Comparison of ENCODE assay signal across 1 mouse cellular context in the genomic region with DNA sequence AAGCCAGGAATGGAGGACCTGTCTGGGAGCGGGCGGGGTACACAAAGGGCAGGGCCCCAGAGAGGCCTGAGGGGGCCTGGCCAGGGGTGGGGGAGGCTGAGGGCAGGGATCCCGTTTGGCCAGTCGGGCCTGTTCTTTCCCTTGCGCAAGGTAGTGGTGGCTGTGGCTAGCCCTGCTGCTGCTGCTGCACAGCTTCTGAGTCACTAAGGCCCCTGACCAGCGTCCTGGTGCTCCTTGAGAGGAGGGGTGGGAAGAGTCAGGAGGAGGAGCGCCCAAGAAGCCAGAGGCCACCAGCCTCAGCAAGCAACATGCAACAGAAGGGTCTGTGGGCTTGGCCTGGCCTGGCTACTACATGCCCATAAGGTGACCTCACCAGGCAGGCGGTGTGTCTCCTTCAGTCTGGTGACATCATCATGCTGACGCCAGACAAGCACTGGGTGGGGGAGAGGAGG.
TF ChIP-seq lines count a peak whose summit lies in the region.

No protein-coding gene starts in this region.

TF ChIP-seq in myocyte, 11 proteins besides CTCF, POLR2A, EP300 and RAD21:
- TF ChIP-seq E2F4 (IDR thresholded peaks at IDR 0.05; ENCODE audit: insufficient read depth) (no peak), SRF (IDR thresholded peaks at IDR 0.05; ENCODE audit: control insufficient read depth, insufficient read length, low read depth) (no peak), POLR2AphosphoS2 (IDR thresholded peaks at IDR 0.05; ENCODE audit: insufficient read length, low read depth) (no peak), USF1 (IDR thresholded peaks at IDR 0.05; ENCODE audit: low read depth) (no peak), CEBPB (IDR thresholded peaks at IDR 0.05; ENCODE audit: insufficient read depth, poor library complexity, severe bottlenecking) (peak; percentile 65; the same call in 1 of the 2 replicates), TCF3 (IDR thresholded peaks at IDR 0.05; ENCODE audit: insufficient read length, low read depth) (no peak), MYOG (IDR thresholded peaks at IDR 0.05; ENCODE audit: control insufficient read depth in 1 of 3, insufficient read depth in 1 of 3, insufficient read length in 2 of 3, low read depth in 2 of 3) (peak in 1 of 3 experiments; percentile 25)
